Mouse (Mus musculus): ENCODE data around the gene Eef1b2. TPM values are rescaled to one million over a fixed set of nuclear protein-coding genes. Genes with fewer than 3 reads are reported as not detected.

The Eef1b2 gene
- polyA plus RNA-seq, 1 experiment from 2014 or later: 499 TPM

DNA sequence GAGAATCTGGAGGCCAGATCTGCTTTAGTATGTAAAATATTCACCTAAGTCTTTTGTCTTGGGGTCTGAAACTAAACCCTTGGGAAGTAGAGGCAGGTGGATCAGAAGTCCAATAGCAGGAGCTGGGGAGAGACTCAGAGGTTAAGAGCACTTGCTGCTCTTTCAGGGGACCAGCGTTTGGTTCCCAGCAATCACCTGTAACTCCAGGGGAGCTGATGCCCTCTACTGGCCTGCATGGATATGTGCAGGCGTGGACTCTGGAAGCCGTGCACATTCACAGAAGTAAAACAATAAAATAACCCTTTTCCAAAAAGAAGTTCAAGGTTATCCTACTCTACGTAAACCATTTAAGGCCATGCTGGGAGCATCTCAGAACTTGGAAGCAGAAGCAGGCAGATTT is 42.7 kb downstream of the Eef1b2 start:
- Histone ChIP-seq H3K4me2 (no peak overlapping the region), H3K36me3 (ENCODE audit: poor library complexity, severe bottlenecking) (no peaks in the 10 kb centered on the region), H3K9me3 (replicated peaks) (no peaks in the 10 kb centered on the region; the same call in 1 of the 2 replicates), H3K4me1 (peaks cover 6% of the 10 kb centered on the region; the same call in 1 of the 2 replicates), H3K27ac (no peak overlapping the region), H3K4me3 (no peak overlapping the region), H3K27me3 (peaks cover 5% of the 10 kb centered on the region; the same call in 1 of the 2 replicates), H3K9ac (no peak overlapping the region)
- 95% methylated on average over 4 of the region's 4 CpGs for WGBS
- ATAC-seq: no peak

DNA sequence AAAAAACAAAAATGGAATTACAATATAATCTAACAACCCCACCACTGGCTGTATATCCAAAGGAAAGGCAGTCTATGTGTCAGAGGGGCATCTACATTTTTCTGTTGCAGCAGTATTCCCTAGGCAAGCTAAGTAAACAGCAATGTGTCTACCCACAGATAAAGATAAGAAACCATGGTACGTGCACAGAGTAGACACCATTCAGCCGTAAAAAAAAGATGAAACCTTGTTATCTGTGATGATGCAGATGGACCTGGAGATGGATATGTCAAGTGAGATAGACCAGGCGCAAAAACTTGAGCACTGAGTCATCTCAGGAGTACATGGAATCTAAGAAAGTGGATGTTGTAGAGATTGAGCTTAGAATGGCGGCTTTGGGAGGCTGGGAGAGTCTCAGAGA is 48.4 kb downstream of the Eef1b2 start:
- H3K27me3 ChIP-seq: no peaks in the 10 kb centered on the region
- WGBS: 93% methylated on average over 4 of the region's 4 CpGs
- no peaks in the 10 kb centered on the region for H3K9me3 ChIP-seq (replicated peaks)
- no peak for ATAC-seq
- no peaks in the 10 kb centered on the region for H3K4me1 ChIP-seq
- no peak overlapping the region for H3K9ac ChIP-seq
- H3K4me3 ChIP-seq: no peak overlapping the region
- no peaks in the 10 kb centered on the region for H3K36me3 ChIP-seq (ENCODE audit: poor library complexity, severe bottlenecking)
- H3K4me2 ChIP-seq: no peak overlapping the region
- no peak overlapping the region for H3K27ac ChIP-seq

DNA sequence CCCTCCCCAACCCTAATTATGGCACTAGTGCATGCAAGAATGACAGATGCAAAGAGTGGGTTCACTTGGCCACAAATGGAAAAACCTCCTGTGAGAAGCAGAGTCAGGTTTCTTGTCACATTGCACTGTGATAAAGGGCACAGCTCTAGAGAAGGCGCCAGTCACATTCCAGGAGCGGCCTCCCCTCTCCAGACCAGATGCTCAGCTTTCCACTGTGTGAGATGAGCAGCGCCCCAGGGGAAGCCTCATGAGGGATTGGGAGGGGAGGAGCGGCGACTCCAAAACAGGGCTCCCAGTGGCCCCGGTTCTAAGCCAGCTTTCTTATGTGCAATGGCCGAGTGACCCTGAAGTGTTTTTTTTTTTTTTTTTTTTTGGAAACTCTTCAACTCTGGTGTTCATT is 49.3 kb downstream of the Eef1b2 start:
- Histone ChIP-seq H3K36me3 (ENCODE audit: poor library complexity, severe bottlenecking) (no peaks in the 10 kb centered on the region), H3K9me3 (replicated peaks) (no peaks in the 10 kb centered on the region), H3K4me3 (no peak overlapping the region), H3K27ac (no peak overlapping the region), H3K4me2 (no peak overlapping the region), H3K9ac (no peak overlapping the region), H3K27me3 (no peaks in the 10 kb centered on the region), H3K4me1 (no peaks in the 10 kb centered on the region)
- ATAC-seq: no peak
- WGBS: 14% methylated on average over 7 of the region's 7 CpGs

DNA sequence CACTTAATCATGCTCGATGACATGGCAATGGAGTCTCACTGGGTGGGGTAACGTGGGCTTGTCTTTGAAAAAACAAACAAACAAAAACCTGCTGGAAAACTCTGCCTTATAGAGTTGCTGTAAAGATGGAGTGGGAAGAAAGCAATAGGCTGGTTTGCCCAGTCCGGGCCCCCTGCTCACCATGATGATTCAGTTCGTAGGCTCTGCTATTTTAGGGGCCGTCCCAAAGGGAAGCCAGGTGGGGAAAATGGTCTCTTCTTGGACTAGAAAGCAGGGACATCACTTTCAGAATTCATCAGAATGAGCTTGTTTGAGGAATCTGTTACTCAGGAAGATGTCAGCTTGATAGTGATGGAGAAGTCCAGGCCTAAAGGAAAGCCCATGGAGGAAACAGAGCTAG is 50.6 kb downstream of the Eef1b2 start:
- Histone ChIP-seq H3K27me3 (no peaks in the 10 kb centered on the region), H3K27ac (no peak overlapping the region), H3K4me2 (no peak overlapping the region), H3K36me3 (ENCODE audit: poor library complexity, severe bottlenecking) (no peaks in the 10 kb centered on the region), H3K9me3 (replicated peaks) (no peaks in the 10 kb centered on the region), H3K4me1 (no peaks in the 10 kb centered on the region), H3K9ac (no peak overlapping the region), H3K4me3 (no peak overlapping the region)
- WGBS: 83% methylated on average over 5 of the region's 5 CpGs
- no peak for ATAC-seq

Small RNA genes lying within 50 kb of the gene (microRNA-seq; reads per million reads assigned to microRNA genes)
- gene Gm24557: not detected
- not detected for gene Gm27512

Other genes with a start within 250 kb of the Eef1b2 start
- gene Ino80d, start 62.2 kb upstream of the Eef1b2 start, polyA plus RNA-seq (2015; fragmentation: Nextera tagmentation; extraction: Ambion mirVana): 10.0 TPM in 2 replicates
- 119 and 129 TPM in 2 replicates for gene Ndufs1, start within 50 bp of the Eef1b2 start, polyA plus RNA-seq (2015; fragmentation: Nextera tagmentation; extraction: Ambion mirVana)
- 0.14 and 0.48 TPM in 2 replicates for gene Gpr1, start 37.7 kb downstream of the Eef1b2 start, polyA plus RNA-seq (2015; fragmentation: Nextera tagmentation; extraction: Ambion mirVana)
- 41.7 and 43.7 TPM in 2 replicates for gene Zdbf2, start 96.4 kb downstream of the Eef1b2 start, polyA plus RNA-seq (2015; fragmentation: Nextera tagmentation; extraction: Ambion mirVana)